Mouse (Mus musculus) testis, adult 2 months (tissue): ENCODE data around the gene Enah.

ENCODE experiments used
- CTCF ChIP-seq: fragments of 200-500 bp; IDR thresholded peaks from 2 replicates; pipeline ENCODE4 v1.5.1; 2012; ENCODE audit warnings: low read depth, mild to moderate bottlenecking, inconsistent platforms, low read length, moderate library complexity; ENCODE audit not compliant: control insufficient read depth, insufficient read depth, insufficient replicate concordance
- POLR2A ChIP-seq: fragments of 200-500 bp; IDR thresholded peaks from 2 replicates; pipeline ENCODE4 v1.6.1; 2012; ENCODE audit warnings: low read depth, mild to moderate bottlenecking, inconsistent platforms, low read length, moderate library complexity; ENCODE audit not compliant: control insufficient read depth

DNA sequence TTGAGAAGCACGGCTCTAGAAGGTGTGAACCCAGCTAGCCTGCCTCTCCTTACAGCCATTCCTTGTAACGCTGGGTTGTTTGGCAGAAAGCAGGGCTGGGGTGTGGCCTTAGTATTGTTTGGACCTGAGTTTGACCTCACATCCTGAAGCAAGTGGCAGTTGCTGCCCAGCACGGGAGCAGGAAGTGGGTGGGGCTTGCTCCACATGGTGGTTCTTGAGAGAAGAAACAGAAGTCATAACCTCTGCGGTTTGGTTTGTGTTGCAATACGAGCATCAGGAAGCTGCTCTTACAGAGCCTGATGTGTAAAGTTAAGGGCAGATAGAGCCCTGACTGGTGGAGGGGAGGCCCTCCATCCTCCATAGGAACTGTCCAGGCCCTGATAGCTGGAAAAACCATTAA lies 159.1 kb downstream of the Enah start:
- no peak for TF ChIP-seq CTCF
- no peak for TF ChIP-seq POLR2A
